Mouse (Mus musculus) layer of hippocampus, postnatal 36 days (tissue): ENCODE measurements at regions not wholly inside any gene's neighbourhood (a gene's known extent, or its start where the extent isn't known, plus 50 kb on each side); places are given as distances from the start of the nearest gene placed in this dataset.

Experiments used
- DNase-seq, 2 experiments: peaks; one replicate each; pipeline ENCODE4 v3.0.0; 2022

GRCm38 (mm10) chr5:128550736-128551135 is 49.9 kb upstream of the Fzd10 start:
- no peak for DNase-seq

- DNase-seq: no peak
Observed at GRCm38 (mm10) chr5:128549811-128550210, 50.8 kb upstream of the Fzd10 start.

GRCm38 (mm10) chr5:128542049-128542448 is 58.6 kb upstream of the Fzd10 start:
- DNase-seq: no peak

- no peak for DNase-seq
Observed at GRCm38 (mm10) chr5:128538646-128539045, 62.0 kb upstream of the Fzd10 start.

- DNase-seq: no peak
Observed at GRCm38 (mm10) chr5:128537218-128537617, 63.4 kb upstream of the Fzd10 start.

- no peak for DNase-seq
Observed at GRCm38 (mm10) chr5:128536393-128536792, 64.3 kb upstream of the Fzd10 start.

GRCm38 (mm10) chr5:128527241-128527640 is 73.4 kb upstream of the Fzd10 start:
- no peak for DNase-seq

- no peak for DNase-seq
Observed at GRCm38 (mm10) chr5:128526432-128526831, 74.2 kb upstream of the Fzd10 start.

- no peak for DNase-seq
Observed at GRCm38 (mm10) chr5:128524377-128525280, 76.0 kb upstream of the Fzd10 start.

- DNase-seq: no peak
Observed at GRCm38 (mm10) chr5:128522667-128523066, 78.0 kb upstream of the Fzd10 start.

GRCm38 (mm10) chr5:128517336-128517735 is 83.3 kb upstream of the Fzd10 start:
- no peak for DNase-seq

GRCm38 (mm10) chr5:128515343-128515742 is 82.5 kb upstream of the Tmem132d start:
- no peak for DNase-seq

GRCm38 (mm10) chr5:128513261-128513660 is 80.4 kb upstream of the Tmem132d start:
- peak; percentile 31 to 53 for DNase-seq

- DNase-seq: no peak
Observed at GRCm38 (mm10) chr5:128512606-128513005, 79.7 kb upstream of the Tmem132d start.

- DNase-seq: no peak
Observed at GRCm38 (mm10) chr5:128504502-128504901, 71.6 kb upstream of the Tmem132d start.

- no peak for DNase-seq
Observed at GRCm38 (mm10) chr5:128499488-128499887, 66.6 kb upstream of the Tmem132d start.

GRCm38 (mm10) chr5:128499033-128499432 is 66.2 kb upstream of the Tmem132d start:
- DNase-seq: peak; percentile 31 to 48

- no peak for DNase-seq
Observed at GRCm38 (mm10) chr5:128492541-128492940, 59.7 kb upstream of the Tmem132d start.

- no peak for DNase-seq
Observed at GRCm38 (mm10) chr5:128491155-128491554, 58.3 kb upstream of the Tmem132d start.

GRCm38 (mm10) chr5:128488872-128489580 is 56.1 kb upstream of the Tmem132d start:
- no peak for DNase-seq

GRCm38 (mm10) chr5:128487371-128487770 is 54.5 kb upstream of the Tmem132d start:
- no peak for DNase-seq

GRCm38 (mm10) chr5:128484116-128484515 is 51.2 kb upstream of the Tmem132d start:
- no peak for DNase-seq

- no peak for DNase-seq
Observed at GRCm38 (mm10) chr5:128483441-128483810, 50.5 kb upstream of the Tmem132d start.
